Mouse (Mus musculus): ENCODE measurements around the gene Gm45837.

Gm45837 gene

DNA sequence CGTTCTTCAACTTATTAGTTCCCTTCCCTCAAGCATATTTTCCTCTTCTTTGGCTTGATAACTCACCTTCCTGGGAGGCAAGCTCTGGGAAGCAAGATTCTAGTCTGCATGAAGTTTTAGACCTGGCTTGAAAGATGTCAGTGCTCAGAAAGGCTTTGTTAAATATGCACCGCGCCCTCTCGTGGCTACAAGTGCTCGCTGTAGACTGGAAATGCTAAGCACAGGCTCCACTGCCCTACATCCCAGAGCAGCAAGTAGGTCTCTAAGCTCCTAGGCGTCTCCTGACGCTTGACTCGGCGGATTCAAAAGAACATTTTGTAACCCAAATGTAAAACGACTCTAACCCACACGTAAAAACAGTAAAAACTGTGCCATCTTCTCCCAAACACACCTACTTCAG lies 130.4 kb downstream of the Gm45837 start:
- in situ Hi-C loops (cut with MboI, MseI), result loop anchor here in 1 of 2 experiments (5.0 kb wide), 1 partner anchor 81 kb away; no protein-coding TSS in a partner anchor

DNA sequence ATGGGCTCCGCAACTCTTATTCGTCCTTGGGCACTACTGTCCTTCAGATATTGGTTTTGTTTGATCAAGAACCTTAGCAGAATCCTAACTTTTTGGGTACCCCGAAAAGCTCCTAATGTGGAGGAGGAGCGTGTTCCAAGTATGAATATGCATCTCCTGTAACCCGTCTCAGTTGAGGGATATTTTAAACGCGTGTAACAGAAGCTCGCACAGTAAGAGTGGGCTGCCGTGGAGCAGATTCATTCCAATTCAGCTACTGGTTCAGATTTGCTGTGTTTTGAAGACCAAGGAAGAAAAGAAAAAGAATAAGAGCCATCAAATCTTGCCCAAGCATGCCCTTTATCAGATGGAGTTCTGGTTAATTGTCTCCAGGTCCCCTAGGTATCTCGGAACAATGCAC lies 131.0 kb downstream of the Gm45837 start:
- in situ Hi-C loops (cut with MboI, MseI), result loop anchor here in 1 of 2 experiments (5.0 kb wide), 1 partner anchor 81 kb away; no protein-coding TSS in a partner anchor

DNA sequence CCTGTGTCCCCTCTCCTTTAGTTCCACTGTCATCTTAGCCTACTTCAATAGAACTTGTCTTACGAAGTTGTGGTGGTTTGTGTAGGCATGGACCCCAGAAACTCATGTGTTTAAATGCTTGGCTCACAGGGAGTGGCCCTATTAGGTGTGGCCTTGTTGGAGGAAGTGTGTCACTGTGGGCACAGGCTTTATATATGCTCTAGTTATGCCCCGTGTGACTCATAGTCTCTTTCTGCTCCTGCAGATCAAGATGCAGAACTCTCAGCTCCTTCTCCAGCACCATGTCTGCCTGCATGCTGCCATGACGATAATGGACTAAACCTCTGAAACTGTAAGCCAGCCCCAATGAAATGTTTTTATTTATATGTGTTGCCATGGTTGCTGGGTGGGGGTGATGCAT lies 137.0 kb downstream of the Gm45837 start:
- in situ Hi-C loops (cut with MboI, MseI), result no loop called here

DNA sequence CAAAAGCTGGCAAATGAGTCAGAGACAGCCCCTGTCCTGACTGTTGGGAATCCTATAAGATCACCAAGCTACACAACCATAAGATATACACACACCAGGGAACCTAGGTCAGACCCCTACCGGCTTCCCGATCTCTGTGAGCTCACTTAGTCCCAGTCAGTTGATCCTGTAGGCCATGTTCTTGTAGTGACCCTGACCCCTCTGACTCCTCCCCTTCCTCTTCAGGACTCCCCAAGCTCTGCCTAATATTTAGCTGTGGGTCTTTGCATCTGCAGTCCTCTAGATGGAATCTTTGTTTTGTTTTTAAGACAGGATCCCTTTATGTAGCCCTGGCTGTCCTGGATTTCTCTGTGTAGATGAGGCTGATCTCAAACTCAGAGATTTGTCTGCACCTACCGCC lies 138.6 kb downstream of the Gm45837 start:
- in situ Hi-C loops (cut with MboI, MseI), result no loop called here

DNA sequence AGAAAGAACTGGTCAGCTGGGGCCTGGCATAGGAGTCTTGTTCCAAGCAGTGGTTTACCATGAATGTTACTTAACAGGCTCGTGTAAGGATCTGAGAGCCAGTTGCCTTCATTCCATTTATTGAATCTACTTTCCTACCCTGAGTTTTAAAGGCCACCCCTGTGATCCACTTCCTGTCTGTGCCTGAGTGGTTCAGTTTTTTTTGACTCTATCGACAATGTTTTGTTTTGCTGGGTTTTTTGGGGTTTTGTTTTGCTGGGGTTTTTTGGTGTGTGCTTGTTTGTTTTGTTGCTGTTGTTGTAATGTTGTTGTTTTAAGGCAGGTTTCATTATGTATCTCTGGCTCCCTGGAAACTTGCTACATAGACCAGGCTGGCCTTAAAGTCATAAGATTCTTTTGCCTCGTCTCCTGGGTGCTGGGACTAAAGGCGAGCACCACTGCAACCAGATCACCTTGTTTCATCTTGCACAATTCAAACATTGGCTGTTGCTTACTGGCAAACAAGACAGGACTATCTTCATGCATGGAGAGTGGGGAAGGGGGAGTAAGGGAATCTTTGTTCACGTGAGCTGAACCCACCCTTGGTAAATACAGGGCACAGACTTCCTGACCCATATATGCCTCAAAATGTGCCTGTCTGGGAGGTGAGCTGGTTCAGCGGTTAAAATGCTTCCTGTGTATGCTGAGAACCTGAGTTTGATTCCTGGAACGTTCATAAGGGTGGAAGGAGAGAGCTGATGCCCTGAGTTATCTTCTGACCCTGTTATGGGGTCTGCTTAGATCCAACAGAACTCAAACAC lies 140.2 kb downstream of the Gm45837 start:
- in situ Hi-C loops (cut with MboI, MseI), result loop anchor here in 1 of 2 experiments (10.0 kb wide), 1 partner anchor 1646 kb away; no protein-coding TSS in a partner anchor

DNA sequence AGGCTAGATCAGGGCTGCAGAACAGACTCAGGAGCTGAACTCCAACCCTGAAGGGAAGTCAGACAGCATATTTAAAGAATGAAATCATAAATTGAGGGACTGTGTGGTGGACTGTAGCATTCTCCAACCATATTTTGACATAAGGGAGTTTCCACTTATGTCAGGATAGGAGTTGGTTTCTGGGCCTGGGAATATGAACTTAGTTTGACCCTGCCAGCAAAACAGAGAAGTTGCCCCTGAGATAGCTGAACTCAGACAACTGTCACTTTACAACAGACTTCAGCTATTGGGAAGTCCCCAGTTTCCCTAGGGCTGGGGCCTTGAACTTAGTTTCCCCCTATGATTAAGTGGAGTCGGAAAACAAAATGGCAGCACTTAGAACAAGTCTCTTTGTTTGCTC lies 140.8 kb downstream of the Gm45837 start:
- in situ Hi-C loops (cut with MboI, MseI), result loop anchor here in 1 of 2 experiments (10.0 kb wide), 1 partner anchor 1647 kb away; no protein-coding TSS in a partner anchor

DNA sequence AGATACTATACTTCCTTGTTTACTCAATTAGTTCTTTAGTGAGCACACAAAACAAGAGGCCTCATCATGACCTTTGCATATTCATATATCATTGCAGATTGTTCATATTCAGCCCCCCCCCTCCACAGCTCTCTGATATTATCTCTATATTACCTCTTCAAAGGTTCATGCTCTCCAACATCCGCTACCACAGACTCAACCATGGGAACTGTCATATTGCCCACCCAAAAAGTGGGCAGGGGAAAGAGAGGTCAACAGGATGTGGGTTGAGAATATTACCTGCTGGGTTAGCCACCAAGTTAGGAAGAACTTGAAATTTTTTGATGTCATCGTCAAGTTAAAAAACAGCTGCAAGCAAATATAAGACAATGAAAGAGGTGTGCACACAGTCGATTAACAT lies 144.8 kb downstream of the Gm45837 start:
- in situ Hi-C loops (cut with MboI, MseI), result loop anchor here in 1 of 2 experiments (10.0 kb wide), 1 partner anchor 1651 kb away; no protein-coding TSS in a partner anchor

DNA sequence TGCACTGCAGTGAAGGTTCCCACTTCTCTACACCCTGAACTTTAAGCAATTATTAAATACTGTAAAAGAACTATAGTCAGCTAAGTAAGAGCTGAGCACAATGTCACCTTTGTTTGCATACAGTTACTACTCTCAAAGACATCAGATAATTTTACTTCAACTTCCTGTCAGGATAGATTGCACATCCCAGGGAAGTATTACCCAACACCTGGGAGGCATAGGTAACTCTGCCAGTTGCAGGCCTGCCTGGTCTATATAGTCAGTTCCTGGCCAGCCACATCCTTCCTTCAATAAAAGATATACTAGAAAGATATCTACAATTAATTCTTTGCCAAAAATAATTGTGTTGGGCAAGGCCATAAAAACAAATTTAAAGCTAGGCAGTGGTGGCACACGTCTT lies 146.7 kb downstream of the Gm45837 start:
- in situ Hi-C loops (cut with MboI, MseI), result loop anchor here in 1 of 2 experiments (10.0 kb wide), 1 partner anchor 1653 kb away; no protein-coding TSS in a partner anchor

DNA sequence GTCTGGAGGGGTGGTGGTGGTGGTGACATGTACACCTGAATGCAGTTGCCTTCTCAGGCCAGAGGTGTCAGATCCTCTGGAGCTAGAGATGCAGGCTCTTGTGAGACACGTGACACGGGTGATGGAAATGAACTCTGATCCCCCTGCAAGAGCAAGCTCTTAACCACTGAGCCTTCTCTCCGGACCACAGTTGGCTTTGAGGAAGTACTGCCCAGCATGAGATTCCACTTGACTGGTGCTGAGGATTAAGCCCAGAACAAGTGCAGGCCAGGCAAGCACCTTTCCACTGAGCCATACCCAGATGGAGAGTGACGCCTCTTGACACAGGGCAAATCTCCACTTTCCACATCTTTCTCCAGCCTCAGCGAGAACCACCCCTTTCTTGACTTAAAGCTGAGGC lies 148.7 kb downstream of the Gm45837 start:
- in situ Hi-C loops (cut with MboI, MseI), result loop anchor here in 1 of 2 experiments (10.0 kb wide), 1 partner anchor 1655 kb away; no protein-coding TSS in a partner anchor
